Mouse (Mus musculus) thymus, postnatal 10 days (tissue): Measurements from ENCODE around the gene Gpr137b.
"Not testable (repeated sequence)": the region's sequence is repeated elsewhere in the genome, so short reads cannot be mapped to it uniquely, and the experiment has no call there.

Experiments
- DNase-seq, 2 experiments: peaks; one replicate each; pipeline ENCODE4 v3.0.0; 2021; ENCODE audit warnings: low spot score in 2 of 2

Gpr137b gene

DNA sequence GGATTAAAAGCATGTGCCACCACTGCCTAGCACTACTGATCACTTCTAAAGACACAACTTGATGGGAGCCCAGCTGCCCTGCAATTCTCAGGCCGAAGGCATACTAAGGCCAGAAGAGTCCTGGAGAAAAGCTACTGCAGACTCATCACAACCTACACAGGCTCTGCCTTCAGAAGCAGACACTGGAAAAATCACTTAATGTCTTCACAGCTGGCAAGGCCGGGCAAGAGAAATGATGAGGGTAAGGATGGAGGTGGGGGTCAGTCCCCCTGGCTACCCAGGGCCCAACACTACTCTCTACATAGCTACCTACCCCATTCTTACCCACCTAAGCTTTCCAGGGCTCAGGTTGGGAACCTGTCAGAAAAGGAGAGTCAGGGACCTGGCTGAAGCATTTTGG is 27.4 kb downstream of the Gpr137b start:
- DNase-seq: not testable (repeated sequence)

- not testable (repeated sequence) for DNase-seq
These were observed 30.3 kb downstream of the Gpr137b start for GRCm38 (mm10) chr13:13363536-13363935.

DNA sequence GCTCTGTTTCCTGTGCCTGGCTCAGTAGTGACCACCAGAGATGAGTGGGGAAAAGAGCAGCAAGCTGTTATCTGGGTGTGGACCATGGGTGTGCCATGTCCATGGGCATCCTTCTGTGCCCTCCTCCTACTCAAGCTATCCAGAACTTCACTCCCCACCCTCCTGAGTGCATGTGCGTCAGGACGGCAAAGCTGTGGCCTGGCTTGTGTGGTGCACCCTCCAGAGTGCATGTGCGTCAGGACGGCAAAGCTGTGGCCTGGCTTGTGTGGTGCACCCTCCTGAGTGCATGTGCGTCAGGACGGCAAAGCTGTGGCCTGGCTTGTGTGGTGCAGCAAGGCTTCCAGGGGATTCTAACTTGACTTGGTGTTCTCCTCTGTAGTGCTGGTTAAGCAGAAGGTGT is 31.6 kb downstream of the Gpr137b start:
- DNase-seq: not testable (repeated sequence)

- DNase-seq: not testable (repeated sequence)
These were observed 33.8 kb downstream of the Gpr137b start for GRCm38 (mm10) chr13:13360045-13360444.

DNA sequence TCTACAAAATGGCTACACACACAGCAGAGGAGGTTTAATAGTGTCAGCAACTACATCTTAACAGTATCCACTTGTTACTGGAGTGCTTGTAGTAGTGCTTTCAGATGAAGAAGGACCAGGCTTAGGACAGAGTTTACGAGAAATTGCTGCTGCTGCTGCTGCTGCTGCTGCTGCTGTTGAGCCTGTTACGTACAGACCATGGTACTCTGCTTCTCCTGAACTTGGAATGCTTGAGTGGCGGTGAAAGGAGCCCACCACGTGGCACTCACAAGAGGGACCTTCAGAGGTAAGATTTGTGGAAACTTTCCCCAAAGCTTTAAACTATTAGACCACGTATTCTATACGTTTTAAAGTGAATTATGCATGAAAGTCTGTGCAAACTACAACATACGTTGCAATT is 35.2 kb downstream of the Gpr137b start:
- not testable (repeated sequence) for DNase-seq

- DNase-seq: not testable (repeated sequence)
These were observed 35.7 kb downstream of the Gpr137b start for GRCm38 (mm10) chr13:13358097-13358496.

DNA sequence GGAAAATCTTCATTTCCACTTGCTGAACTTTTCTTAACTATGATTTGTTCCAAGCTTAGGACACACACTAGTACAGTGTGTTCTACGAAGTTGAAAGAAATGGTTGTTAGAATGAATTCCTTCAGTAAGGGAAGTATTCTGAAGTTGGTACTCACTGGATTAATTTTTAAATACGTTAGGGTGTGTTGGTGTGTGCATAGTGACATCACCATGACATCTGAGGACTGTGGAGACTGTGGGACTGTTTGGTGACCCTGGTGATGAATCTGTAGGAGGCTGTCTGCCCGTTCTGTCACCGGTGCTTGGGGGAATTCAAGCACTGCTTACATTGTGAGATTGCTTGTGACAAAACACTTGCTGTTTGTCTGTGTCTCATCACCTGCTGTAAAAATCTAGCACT is 41.7 kb downstream of the Gpr137b start:
- not testable (repeated sequence) for DNase-seq

DNA sequence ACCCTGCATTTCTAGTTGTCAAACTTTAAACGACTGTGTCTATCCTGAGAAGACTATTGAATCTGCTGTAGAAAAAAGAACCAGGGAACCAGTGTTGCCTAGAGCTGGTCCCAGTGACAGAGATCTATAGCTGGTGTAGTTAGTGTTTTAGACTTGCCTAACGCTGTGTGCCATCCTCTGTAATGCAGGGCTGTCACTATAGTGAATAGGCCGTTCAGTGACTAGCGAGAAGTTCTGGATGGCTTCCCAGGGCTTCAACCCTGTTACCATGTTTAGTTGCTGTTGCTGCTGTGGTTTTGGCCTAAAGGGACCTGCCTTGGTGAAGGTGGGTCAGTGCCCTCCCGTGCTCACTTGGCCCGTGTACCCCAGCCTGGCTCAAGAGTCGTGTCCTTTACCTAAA is 43.1 kb downstream of the Gpr137b start:
- DNase-seq: not testable (repeated sequence)

GRCm38 (mm10) chr13:13349288-13349687 is 44.5 kb downstream of the Gpr137b start:
- DNase-seq: peak; percentile 10 to 56

- not testable (repeated sequence) for DNase-seq
These were observed 46.0 kb downstream of the Gpr137b start for GRCm38 (mm10) chr13:13347634-13348412.

GRCm38 (mm10) chr13:13337361-13337760 is 56.5 kb downstream of the Gpr137b start:
- DNase-seq: not testable (repeated sequence)

- DNase-seq: peak; percentile 22 to 76
These were observed 64.9 kb downstream of the Gpr137b start for GRCm38 (mm10) chr13:13328876-13329275.
